Mouse (Mus musculus) spleen, adult 2 months (tissue): ENCODE data around the gene Tmub2. TPM values are rescaled to one million over a fixed set of nuclear protein-coding genes. Genes with fewer than 3 reads are reported as not detected.

ENCODE experiments used
- DNase-seq, 2 experiments: peaks; one replicate each; pipeline versions ENCODE4 v3.0.0 to v3.0.0-alpha.2; 2012 to 2021; ENCODE audit warnings: low spot score in 2 of 2, low read depth in 1 of 2
- H3K27ac ChIP-seq: fragments of 200-500 bp; 2 replicates; pipeline ENCODE4 v1.5.1; 2012; ENCODE audit warnings: low read length, inconsistent platforms; ENCODE audit not compliant: insufficient read depth
- H3K27me3 ChIP-seq: fragments of 200-500 bp; 2 replicates; pipeline ENCODE4 v1.6.1; 2012; ENCODE audit warnings: mild to moderate bottlenecking, moderate library complexity, low read length, inconsistent platforms; ENCODE audit not compliant: control insufficient read depth, insufficient read depth
- H3K36me3 ChIP-seq: fragments of 200-500 bp; 2 replicates; pipeline ENCODE4 v1.6.1; 2012; ENCODE audit warnings: mild to moderate bottlenecking, low read length, inconsistent platforms; ENCODE audit not compliant: control insufficient read depth, insufficient read depth
- H3K4me1 ChIP-seq: fragments of 200-500 bp; 2 replicates; pipeline ENCODE4 v1.6.1; 2011; ENCODE audit warnings: inconsistent platforms; ENCODE audit not compliant: control insufficient read depth, insufficient read depth, insufficient read length
- H3K4me3 ChIP-seq: fragments of 200-500 bp; 2 replicates; pipeline ENCODE4 v1.5.1; 2011; ENCODE audit warnings: mild to moderate bottlenecking, inconsistent platforms; ENCODE audit not compliant: insufficient read depth, insufficient read length; ENCODE audit errors: extremely low read depth
- CTCF ChIP-seq: fragments of 200-500 bp; IDR thresholded peaks from 2 replicates; pipeline ENCODE4 v1.5.1; 2011; ENCODE audit warnings: mild to moderate bottlenecking, inconsistent platforms; ENCODE audit not compliant: insufficient read depth, insufficient read length, insufficient replicate concordance; ENCODE audit errors: extremely low read depth
- POLR2A ChIP-seq: fragments of 200-500 bp; IDR thresholded peaks from 2 replicates; pipeline ENCODE4 v1.6.1; 2011; ENCODE audit warnings: low read depth, low read length, inconsistent platforms
- WGBS: fragments of 180-500 bp; shearing (Covaris S2); methylation state at CpG from one replicate; pipeline ENCODE4 v1.1.7; 2018; 5-methylcytosine and 5-hydroxymethylcytosine counted together
- polyA plus RNA-seq: library from polyadenylated mRNA; depleted of rRNA; stranded (reverse); fragments of >200 nt; gene quantifications from 2 replicates; pipeline ENCODE4 v1.2.3, GENCODE M21; 2012

Gene Tmub2
- polyA plus RNA-seq, 1 experiment, result 31.6 TPM

GRCm38 (mm10) chr11:102288027-102288804 is 3.5 kb downstream of the Tmub2 start:
- Histone ChIP-seq H3K4me3 (no peak overlapping the region), H3K36me3 (peaks cover 33% of the 10 kb centered on the region), H3K27ac (no peak overlapping the region), H3K4me1 (peaks cover 6% of the 10 kb centered on the region; the same call in 1 of the 2 replicates), H3K27me3 (no peaks in the 10 kb centered on the region)
- no peak for TF ChIP-seq CTCF
- no peak for TF ChIP-seq POLR2A
- DNase-seq, result no peak
- 89% methylated on average over 8 of the region's 8 CpGs for WGBS

GRCm38 (mm10) chr11:102288913-102289312 is 4.2 kb downstream of the Tmub2 start:
- 88% methylated on average over 2 of the region's 2 CpGs for WGBS
- Histone ChIP-seq H3K27ac (no peak overlapping the region), H3K27me3 (no peaks in the 10 kb centered on the region), H3K36me3 (peaks cover 35% of the 10 kb centered on the region), H3K4me3 (no peak overlapping the region), H3K4me1 (peaks cover 6% of the 10 kb centered on the region; the same call in 1 of the 2 replicates)
- TF ChIP-seq CTCF (no peak), POLR2A (no peak)
- no peak for DNase-seq

- no peak for DNase-seq
- no peak overlapping the region for H3K4me3 ChIP-seq
- H3K27me3 ChIP-seq, result no peaks in the 10 kb centered on the region
- no peak overlapping the region for H3K27ac ChIP-seq
- peaks cover 6% of the 10 kb centered on the region; the same call in 1 of the 2 replicates for H3K4me1 ChIP-seq
- no peak for TF ChIP-seq CTCF
- TF ChIP-seq POLR2A, result no peak
- H3K36me3 ChIP-seq, result peaks cover 35% of the 10 kb centered on the region
- 81% methylated on average over 6 of the region's 6 CpGs for WGBS
Measured at GRCm38 (mm10) chr11:102289511-102290100, 4.9 kb downstream of the Tmub2 start.

GRCm38 (mm10) chr11:102290141-102290540 is 5.4 kb downstream of the Tmub2 start:
- DNase-seq, result no peak
- TF ChIP-seq POLR2A, result no peak
- no peak for TF ChIP-seq CTCF
- Histone ChIP-seq H3K27ac (no peak overlapping the region), H3K4me3 (no peak overlapping the region), H3K36me3 (peaks cover 35% of the 10 kb centered on the region), H3K27me3 (no peaks in the 10 kb centered on the region), H3K4me1 (peaks cover 6% of the 10 kb centered on the region; the same call in 1 of the 2 replicates)
- WGBS, result 95% methylated on average over 4 of the region's 4 CpGs

- DNase-seq, result no peak
- Histone ChIP-seq H3K27me3 (no peaks in the 10 kb centered on the region), H3K27ac (no peak overlapping the region), H3K4me3 (no peak overlapping the region), H3K36me3 (peaks cover 35% of the 10 kb centered on the region), H3K4me1 (no peaks in the 10 kb centered on the region)
- TF ChIP-seq CTCF, result no peak
- TF ChIP-seq POLR2A, result no peak
- WGBS, result 91% methylated on average over 11 of the region's 11 CpGs
Measured at GRCm38 (mm10) chr11:102291051-102291535, 6.4 kb downstream of the Tmub2 start.

GRCm38 (mm10) chr11:102293971-102294370 is 9.2 kb downstream of the Tmub2 start:
- H3K4me3 ChIP-seq, result no peak overlapping the region
- no peak for DNase-seq

More at GRCm38 (mm10) chr11:102293971-102294370, 9.2 kb downstream of the Tmub2 start:
- H3K4me1 ChIP-seq, result peaks cover 4% of the 10 kb centered on the region; the same call in 1 of the 2 replicates
- H3K36me3 ChIP-seq, result peaks cover 23% of the 10 kb centered on the region
- 98% methylated on average over 13 of the region's 13 CpGs for WGBS
- no peak for TF ChIP-seq CTCF
- no peak for TF ChIP-seq POLR2A
- no peak overlapping the region for H3K27ac ChIP-seq
- H3K27me3 ChIP-seq, result no peaks in the 10 kb centered on the region
